Mouse (Mus musculus) kidney, adult 2 months (tissue): ENCODE measurements at regions not wholly inside any gene's neighbourhood (a gene's known extent, or its start where the extent isn't known, plus 50 kb on each side); places are given as distances from the start of the nearest gene placed in this dataset.

ENCODE experiments used
- CTCF ChIP-seq: fragments of 200-500 bp; conservative IDR thresholded peaks from 2 replicates; pipeline ENCODE4 v1.5.1; 2011; ENCODE audit warnings: low read depth, mild to moderate bottlenecking, control low read depth, low read length, moderate library complexity, mixed read lengths; ENCODE audit not compliant: insufficient read depth, insufficient read length
- POLR2A ChIP-seq: fragments of 200-500 bp; IDR thresholded peaks from one replicate; pipeline ENCODE4 v1.6.1; 2011; ENCODE audit warnings: low read depth, low read length, control low read depth

- TF ChIP-seq CTCF (no peak), POLR2A (no peak)
Measured at GRCm38 (mm10) chr13:92939032-92939431, 94.5 kb downstream of the Mtx3 start.
